In the genomic region with DNA sequence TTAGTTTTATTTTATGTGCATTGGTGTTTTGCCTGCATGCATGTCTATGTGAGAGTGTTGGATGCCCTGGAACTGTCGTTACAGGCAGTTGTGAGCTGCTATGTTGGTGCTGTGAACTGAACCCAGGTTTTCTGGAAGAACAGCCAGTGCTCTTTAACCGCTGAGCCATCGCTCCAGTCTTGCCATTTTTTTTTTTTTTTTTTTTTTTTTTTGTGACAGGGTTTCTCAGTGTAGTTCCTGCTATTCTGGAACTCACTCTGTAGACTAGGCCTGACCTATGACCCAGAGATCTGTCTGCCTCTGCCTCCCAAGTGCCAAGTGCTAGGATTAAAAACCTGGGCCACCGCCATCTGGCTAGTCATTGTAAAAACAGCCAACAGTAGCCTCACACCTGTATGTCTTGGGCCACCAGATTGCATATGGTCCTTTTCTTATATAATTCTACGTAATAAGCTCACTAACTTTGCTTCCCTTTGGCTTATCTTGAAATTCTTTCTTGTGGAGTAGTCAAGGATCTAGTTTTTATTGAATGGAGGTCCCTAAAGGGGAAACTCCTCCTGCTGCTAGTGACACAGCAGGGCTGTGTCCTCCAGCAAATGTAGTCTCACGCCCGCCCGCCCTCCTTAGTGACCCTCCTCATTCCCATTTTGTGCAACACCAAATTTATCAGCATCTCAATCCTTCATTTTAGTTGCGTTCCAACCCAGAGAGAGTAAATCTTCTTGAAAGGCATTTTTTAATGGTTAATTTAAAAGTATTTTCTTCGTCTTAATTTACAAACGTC, we compare ENCODE assay signal across 9 mouse cellular contexts. TPM values are rescaled to one million over a fixed set of nuclear protein-coding genes. Genes with fewer than 3 reads are reported as not detected.
DNase-seq lines count a peak whose midpoint lies in the region; ATAC-seq and TF ChIP-seq lines count a peak whose summit lies in the region.
"Had no signal": no experiment of that assay in that cellular context is flagged by ENCODE, and none has a peak within 500 bp of the region (broad histone marks: within the 10 kb centered on the region; RNA-seq: fewer than 3 reads in every experiment).

No protein-coding gene starts in this region.

- H3K4me2 ChIP-seq in hindbrain, postnatal 0 days (ENCODE audit: low read depth, low read length) = peak overlapping the region; percentile 55
- peak overlapping the region; percentile 63 for H3K4me2 ChIP-seq in midbrain, embryonic 16.5 days (ENCODE audit: low read length)

- DNase-seq in left cerebral cortex, adult 2 months (ENCODE audit: extremely low spot score in 1 of 2, low spot score in 2 of 2) = no peak
- no peak for DNase-seq in left cerebral cortex, postnatal 10 days (ENCODE audit: extremely low spot score in 1 of 2, low spot score in 2 of 2)
- no peak for DNase-seq in embryonic facial prominence, embryonic 10.5 days (ENCODE audit: low spot score)
- DNase-seq in hindbrain, postnatal 0 days (ENCODE audit: low spot score) = no peak
- no peak for DNase-seq in cerebellum, adult 8-10 months
- DNase-seq in left cerebral cortex, adult 9 months (ENCODE audit: low spot score in 2 of 2) = no peak
- DNase-seq in spleen, adult 12 weeks (ENCODE audit: low spot score) = no peak

- H3K4me1 ChIP-seq in embryonic facial prominence, embryonic 10.5 days = peaks cover 28% of the 10 kb centered on the region
- H3K4me1 ChIP-seq in hindbrain, postnatal 0 days (ENCODE audit: insufficient read depth, low read length) = no peaks in the 10 kb centered on the region; the same call in 1 of the 2 replicates
- peaks cover 17% of the 10 kb centered on the region for H3K4me1 ChIP-seq in midbrain, embryonic 16.5 days (ENCODE audit: control insufficient read depth, insufficient read depth, low read length)

- intact Hi-C loops in left cerebral cortex, adult 2 months (cut with DNase I) = no loop called here
- intact Hi-C loops in left cerebral cortex, postnatal 10 days (cut with DNase I) = no loop called here

- no peak for ATAC-seq in hindbrain, postnatal 0 days
- ATAC-seq in midbrain, embryonic 16.5 days = no peak

- TF ChIP-seq CTCF in left cerebral cortex, adult 2 months (IDR thresholded peaks at IDR 0.05) = no peak
- no peak for TF ChIP-seq CTCF in hindbrain, postnatal 0 days (IDR thresholded peaks at IDR 0.05; ENCODE audit: low read depth)

- H3K27ac ChIP-seq in left cerebral cortex, adult 2 months = peak overlapping the region; percentile 60
- H3K27ac ChIP-seq in embryonic facial prominence, embryonic 10.5 days (replicated peaks) = peak overlapping the region; percentile 94
- H3K27ac ChIP-seq in hindbrain, postnatal 0 days = peak overlapping the region; percentile 74
- H3K27ac ChIP-seq in midbrain, embryonic 16.5 days (ENCODE audit: low read length) = peak overlapping the region; percentile 54

- no peaks in the 10 kb centered on the region for H3K27me3 ChIP-seq in embryonic facial prominence, embryonic 10.5 days (replicated peaks; ENCODE audit: low read depth, poor library complexity, severe bottlenecking)
- H3K27me3 ChIP-seq in hindbrain, postnatal 0 days (ENCODE audit: insufficient read depth, low read length) = no peaks in the 10 kb centered on the region
- H3K27me3 ChIP-seq in midbrain, embryonic 16.5 days (ENCODE audit: control insufficient read depth, insufficient read depth, low read depth, low read length) = no peaks in the 10 kb centered on the region

- H3K4me3 ChIP-seq in left cerebral cortex, adult 2 months = peak overlapping the region; percentile 20
- H3K4me3 ChIP-seq in embryonic facial prominence, embryonic 10.5 days = peak overlapping the region; percentile 54
- peak overlapping the region; percentile 25; the same call in 1 of the 2 replicates for H3K4me3 ChIP-seq in hindbrain, postnatal 0 days (ENCODE audit: low read length)
- H3K4me3 ChIP-seq in midbrain, embryonic 16.5 days (ENCODE audit: low read depth, low read length) = no peak overlapping the region

- 73% methylated on average over 11 of the region's 11 CpGs for WGBS in embryonic facial prominence, embryonic 10.5 days
- 58% methylated on average over 11 of the region's 11 CpGs for WGBS in hindbrain, postnatal 0 days
- 64% methylated on average over 11 of the region's 11 CpGs for WGBS in midbrain, embryonic 16.5 days

- no peaks in the 10 kb centered on the region for H3K9me3 ChIP-seq in embryonic facial prominence, embryonic 10.5 days
- H3K9me3 ChIP-seq in hindbrain, postnatal 0 days (ENCODE audit: low read length) = no peaks in the 10 kb centered on the region
- no peaks in the 10 kb centered on the region for H3K9me3 ChIP-seq in midbrain, embryonic 16.5 days (replicated peaks; ENCODE audit: control insufficient read depth, low read length, poor library complexity, severe bottlenecking)

- 0 out of 2 replicates have a peak overlapping the region, but pooled peaks have one; percentile 25 for H3K9ac ChIP-seq in hindbrain, postnatal 0 days (replicated peaks; ENCODE audit: low read length)
- no peak overlapping the region for H3K9ac ChIP-seq in midbrain, embryonic 16.5 days (ENCODE audit: low read depth, low read length)

- no peaks in the 10 kb centered on the region for H3K36me3 ChIP-seq in embryonic facial prominence, embryonic 10.5 days (replicated peaks)
- no peaks in the 10 kb centered on the region for H3K36me3 ChIP-seq in hindbrain, postnatal 0 days (ENCODE audit: insufficient read depth, low read length)
- no peaks in the 10 kb centered on the region for H3K36me3 ChIP-seq in midbrain, embryonic 16.5 days (ENCODE audit: control insufficient read depth, insufficient read depth, low read length)

RNA-seq across cellular contexts. Expression of gene Ints3, which starts 12.2 kb away (rescaled TPM):
- total RNA-seq in left cerebral cortex, adult 2 months (2021) = 10 to 100 TPM; 62.1 to 65.7 TPM
- total RNA-seq in left cerebral cortex, postnatal 10 days (2021) = 10 to 100 TPM; 57.0 to 62.0 TPM
- 42.8 and 46.3 TPM in 2 replicates for polyA plus RNA-seq in embryonic facial prominence, embryonic 10.5 days (2016; fragmentation: Nextera tagmentation; extraction: Ambion mirVana)
- 58.1 and 71.7 TPM in 2 replicates for total RNA-seq in hindbrain, postnatal 0 days (2014; rRNA removed)
- 19.9 and 20.4 TPM in 2 replicates for polyA plus RNA-seq in hindbrain, postnatal 0 days (2015; fragmentation: Nextera tagmentation; extraction: Ambion mirVana)
- polyA plus RNA-seq in midbrain, embryonic 16.5 days (2015; fragmentation: Nextera tagmentation; extraction: Ambion mirVana) = 30.8 and 31.7 TPM in 2 replicates

RNA-seq across cellular contexts. Expression of gene Npr1, which starts 20.1 kb away (rescaled TPM):
- total RNA-seq in left cerebral cortex, adult 2 months (2021) = 1 to 10 TPM; 3.3 TPM
- 1 to 10 TPM; 3.4 to 4.3 TPM for total RNA-seq in left cerebral cortex, postnatal 10 days (2021)
- polyA plus RNA-seq in embryonic facial prominence, embryonic 10.5 days (2016; fragmentation: Nextera tagmentation; extraction: Ambion mirVana) = 2.0 and 3.3 TPM in 2 replicates
- total RNA-seq in hindbrain, postnatal 0 days (2014; rRNA removed) = 3.5 and 6.2 TPM in 2 replicates
- polyA plus RNA-seq in hindbrain, postnatal 0 days (2015; fragmentation: Nextera tagmentation; extraction: Ambion mirVana) = 2.8 TPM in 2 replicates
- 1.9 TPM in 2 replicates for polyA plus RNA-seq in midbrain, embryonic 16.5 days (2015; fragmentation: Nextera tagmentation; extraction: Ambion mirVana)
- total RNA-seq: hematopoietic stem cell, adult 5-6 weeks had no signal

RNA-seq across cellular contexts. Expression of gene Ilf2, which starts 30.3 kb away (rescaled TPM):
- 10 to 100 TPM; 75.1 to 92.3 TPM for total RNA-seq in left cerebral cortex, adult 2 months (2021)
- total RNA-seq in left cerebral cortex, postnatal 10 days (2021) = 100 to 1,000 TPM; 111 to 115 TPM
- polyA plus RNA-seq in embryonic facial prominence, embryonic 10.5 days (2016; fragmentation: Nextera tagmentation; extraction: Ambion mirVana) = 356 and 367 TPM in 2 replicates
- 111 and 119 TPM in 2 replicates for total RNA-seq in hindbrain, postnatal 0 days (2014; rRNA removed)
- 177 and 178 TPM in 2 replicates for polyA plus RNA-seq in hindbrain, postnatal 0 days (2015; fragmentation: Nextera tagmentation; extraction: Ambion mirVana)
- 260 and 272 TPM in 2 replicates for polyA plus RNA-seq in midbrain, embryonic 16.5 days (2015; fragmentation: Nextera tagmentation; extraction: Ambion mirVana)

RNA-seq across cellular contexts. Expression of gene Snapin, which starts 45.2 kb away (rescaled TPM):
- 10 to 100 TPM; 48.8 to 50.9 TPM for total RNA-seq in left cerebral cortex, adult 2 months (2021)
- total RNA-seq in left cerebral cortex, postnatal 10 days (2021) = 10 to 100 TPM; 46.7 to 47.9 TPM
- polyA plus RNA-seq in embryonic facial prominence, embryonic 10.5 days (2016; fragmentation: Nextera tagmentation; extraction: Ambion mirVana) = 55.5 and 57.2 TPM in 2 replicates
- total RNA-seq in hindbrain, postnatal 0 days (2014; rRNA removed) = 49.7 and 52.0 TPM in 2 replicates
- polyA plus RNA-seq in hindbrain, postnatal 0 days (2015; fragmentation: Nextera tagmentation; extraction: Ambion mirVana) = 102 and 106 TPM in 2 replicates
- 85.1 and 86.6 TPM in 2 replicates for polyA plus RNA-seq in midbrain, embryonic 16.5 days (2015; fragmentation: Nextera tagmentation; extraction: Ambion mirVana)

RNA-seq across cellular contexts. Expression of gene Slc27a3, which starts 55.9 kb away (rescaled TPM):
- total RNA-seq in left cerebral cortex, adult 2 months (2021) = 1 to 10 TPM; 8.1 to 8.3 TPM
- 10 to 100 TPM; 11.5 to 12.1 TPM for total RNA-seq in left cerebral cortex, postnatal 10 days (2021)
- 29.4 and 33.9 TPM in 2 replicates for polyA plus RNA-seq in embryonic facial prominence, embryonic 10.5 days (2016; fragmentation: Nextera tagmentation; extraction: Ambion mirVana)
- total RNA-seq in hindbrain, postnatal 0 days (2014; rRNA removed) = 85.1 and 87.2 TPM in 2 replicates
- polyA plus RNA-seq in hindbrain, postnatal 0 days (2015; fragmentation: Nextera tagmentation; extraction: Ambion mirVana) = 28.3 and 30.3 TPM in 2 replicates
- 30.7 and 33.8 TPM in 2 replicates for polyA plus RNA-seq in midbrain, embryonic 16.5 days (2015; fragmentation: Nextera tagmentation; extraction: Ambion mirVana)
